8 mouse cellular contexts compared by ENCODE assay signal in genomic region chr14:51082599-51083581, GRCm38 (mm10). TPM values are rescaled to one million over a fixed set of nuclear protein-coding genes. Genes with fewer than 3 reads are reported as not detected.
DNase-seq lines count a peak whose midpoint lies in the region; ATAC-seq lines count a peak whose summit lies in the region.

No protein-coding gene starts in this region.

- peak overlapping the region; percentile 53 for H3K4me3 ChIP-seq in intestine, embryonic 15.5 days (replicated peaks)
- peak overlapping the region; percentile 48 for H3K4me3 ChIP-seq in midbrain, embryonic 15.5 days
- peak overlapping the region; percentile 64 for H3K4me3 ChIP-seq in stomach, embryonic 16.5 days (replicated peaks; ENCODE audit: low read length)

- 0 out of 2 replicates have a peak overlapping the region, but pooled peaks have one; percentile 22 for H3K27ac ChIP-seq in intestine, embryonic 15.5 days
- no peak overlapping the region for H3K27ac ChIP-seq in midbrain, embryonic 15.5 days
- H3K27ac ChIP-seq in stomach, embryonic 16.5 days (ENCODE audit: low read length), result no peak overlapping the region

- ATAC-seq in intestine, embryonic 15.5 days, result peak; percentile 55
- ATAC-seq in midbrain, embryonic 15.5 days (replicated peaks), result peak; percentile 77
- peak; percentile 50; the same call in 1 of the 2 replicates for ATAC-seq in stomach, embryonic 16.5 days (ENCODE audit: insufficient read depth, low FRiP score)

- no peaks in the 10 kb centered on the region for H3K9me3 ChIP-seq in intestine, embryonic 15.5 days
- H3K9me3 ChIP-seq in midbrain, embryonic 15.5 days, result no peaks in the 10 kb centered on the region
- no peaks in the 10 kb centered on the region for H3K9me3 ChIP-seq in stomach, embryonic 16.5 days (replicated peaks; ENCODE audit: control insufficient read depth, low read length)

- DNase-seq in urinary bladder, adult 2 months (ENCODE audit: low spot score), result peak; percentile 52
- no peak for DNase-seq in urinary bladder, postnatal 4 days (ENCODE audit: low spot score in 2 of 2)
- DNase-seq in cerebellum, adult 9-11 months, result peak; percentile 59
- DNase-seq in gastrocnemius, postnatal 25 days, result peak; percentile 19
- DNase-seq in liver, result peak; percentile 79

- H3K4me2 ChIP-seq in intestine, embryonic 15.5 days (replicated peaks), result peak overlapping the region; percentile 85
- H3K4me2 ChIP-seq in midbrain, embryonic 15.5 days, result peak overlapping the region; percentile 80
- peak overlapping the region; percentile 83 for H3K4me2 ChIP-seq in stomach, embryonic 16.5 days (ENCODE audit: low read depth, low read length)

- H3K36me3 ChIP-seq in intestine, embryonic 15.5 days, result no peaks in the 10 kb centered on the region
- no peaks in the 10 kb centered on the region for H3K36me3 ChIP-seq in midbrain, embryonic 15.5 days (replicated peaks)
- no peaks in the 10 kb centered on the region for H3K36me3 ChIP-seq in stomach, embryonic 16.5 days (ENCODE audit: control insufficient read depth, insufficient read depth, low read length)

- H3K4me1 ChIP-seq in intestine, embryonic 15.5 days (replicated peaks), result 0 out of 2 replicates have a peak, but pooled peaks cover 3% of the 10 kb centered on the region
- peaks cover 14% of the 10 kb centered on the region for H3K4me1 ChIP-seq in midbrain, embryonic 15.5 days
- H3K4me1 ChIP-seq in stomach, embryonic 16.5 days (ENCODE audit: control insufficient read depth, insufficient read depth, low read length), result peaks cover 9% of the 10 kb centered on the region

- H3K27me3 ChIP-seq in intestine, embryonic 15.5 days (replicated peaks), result no peaks in the 10 kb centered on the region
- H3K27me3 ChIP-seq in midbrain, embryonic 15.5 days (replicated peaks), result peaks cover 20% of the 10 kb centered on the region
- no peaks in the 10 kb centered on the region; the same call in 1 of the 2 replicates for H3K27me3 ChIP-seq in stomach, embryonic 16.5 days (ENCODE audit: control insufficient read depth, insufficient read depth, low read length)

- H3K9ac ChIP-seq in intestine, embryonic 15.5 days, result peak overlapping the region; percentile 52
- H3K9ac ChIP-seq in midbrain, embryonic 15.5 days, result peak overlapping the region; percentile 47
- H3K9ac ChIP-seq in stomach, embryonic 16.5 days (ENCODE audit: low read length), result peak overlapping the region; percentile 76

- WGBS in intestine, embryonic 15.5 days, result 3% methylated on average over 40 of the region's 40 CpGs
- WGBS in midbrain, embryonic 15.5 days, result 3% methylated on average over 38 of the region's 40 CpGs
- 3% methylated on average over 40 of the region's 40 CpGs for WGBS in stomach, embryonic 16.5 days

RNA-seq across cellular contexts. Expression of gene Rnase4, which starts 8.0 kb away (rescaled TPM):
- polyA plus RNA-seq in urinary bladder, adult 2 months (2012; rRNA removed), result 373 and 403 TPM in 2 replicates
- 10 to 100 TPM; 30.5 to 40.6 TPM for total RNA-seq in gastrocnemius, postnatal 25 days (2021)
- 209 and 240 TPM in 2 replicates for polyA plus RNA-seq in intestine, embryonic 15.5 days (2015; fragmentation: Nextera tagmentation; extraction: Ambion mirVana)
- 13.9 and 15.6 TPM in 2 replicates for polyA plus RNA-seq in midbrain, embryonic 15.5 days (2015; fragmentation: Nextera tagmentation; extraction: Ambion mirVana)
- polyA plus RNA-seq in stomach, embryonic 16.5 days (2015; fragmentation: Nextera tagmentation; extraction: Ambion mirVana), result 151 and 166 TPM in 2 replicates

RNA-seq across cellular contexts. Expression of gene Ang, which starts 8.1 kb away (rescaled TPM):
- 60.1 and 64.0 TPM in 2 replicates for polyA plus RNA-seq in urinary bladder, adult 2 months (2012; rRNA removed)
- 1 to 10 TPM; 1.6 to 4.2 TPM for total RNA-seq in gastrocnemius, postnatal 25 days (2021)
- polyA plus RNA-seq in intestine, embryonic 15.5 days (2015; fragmentation: Nextera tagmentation; extraction: Ambion mirVana), result 51.6 and 73.0 TPM in 2 replicates
- 4.5 and 4.8 TPM in 2 replicates for polyA plus RNA-seq in midbrain, embryonic 15.5 days (2015; fragmentation: Nextera tagmentation; extraction: Ambion mirVana)
- 39.4 and 41.6 TPM in 2 replicates for polyA plus RNA-seq in stomach, embryonic 16.5 days (2015; fragmentation: Nextera tagmentation; extraction: Ambion mirVana)

RNA-seq across cellular contexts. Expression of gene Olfr750, which starts 8.7 kb away (rescaled TPM):
- 0.06 TPM in 1 of 2 replicates, not detected in the other for polyA plus RNA-seq in urinary bladder, adult 2 months (2012; rRNA removed)
- not detected for total RNA-seq in gastrocnemius, postnatal 25 days (2021)
- not detected in 2 replicates for polyA plus RNA-seq in intestine, embryonic 15.5 days (2015; fragmentation: Nextera tagmentation; extraction: Ambion mirVana)
- polyA plus RNA-seq in midbrain, embryonic 15.5 days (2015; fragmentation: Nextera tagmentation; extraction: Ambion mirVana), result 0.08 and 0.09 TPM in 2 replicates
- not detected in 2 replicates for polyA plus RNA-seq in stomach, embryonic 16.5 days (2015; fragmentation: Nextera tagmentation; extraction: Ambion mirVana)

RNA-seq across cellular contexts. Expression of gene Rnase12, which starts 25.4 kb away (rescaled TPM):
- polyA plus RNA-seq in urinary bladder, adult 2 months (2012; rRNA removed), result 0.32 TPM in 1 of 2 replicates, not detected in the other
- total RNA-seq in gastrocnemius, postnatal 25 days (2021), result not detected
- 0.48 and 0.68 TPM in 2 replicates for polyA plus RNA-seq in intestine, embryonic 15.5 days (2015; fragmentation: Nextera tagmentation; extraction: Ambion mirVana)
- not detected in 2 replicates for polyA plus RNA-seq in midbrain, embryonic 15.5 days (2015; fragmentation: Nextera tagmentation; extraction: Ambion mirVana)
- polyA plus RNA-seq in stomach, embryonic 16.5 days (2015; fragmentation: Nextera tagmentation; extraction: Ambion mirVana), result 0.45 TPM in 1 of 2 replicates, not detected in the other

RNA-seq across cellular contexts. Expression of gene Eddm3b, which starts 31.3 kb away (rescaled TPM):
- 0.04 and 0.06 TPM in 2 replicates for polyA plus RNA-seq in urinary bladder, adult 2 months (2012; rRNA removed)
- not detected for total RNA-seq in gastrocnemius, postnatal 25 days (2021)
- polyA plus RNA-seq in intestine, embryonic 15.5 days (2015; fragmentation: Nextera tagmentation; extraction: Ambion mirVana), result not detected in 2 replicates
- not detected in 2 replicates for polyA plus RNA-seq in midbrain, embryonic 15.5 days (2015; fragmentation: Nextera tagmentation; extraction: Ambion mirVana)
- polyA plus RNA-seq in stomach, embryonic 16.5 days (2015; fragmentation: Nextera tagmentation; extraction: Ambion mirVana), result not detected in 2 replicates

Comparison
In these comparisons a context has a peak if more than half of its experiments do, and no peak if none do; other contexts are left out.
1. DNase-seq: peak in urinary bladder, adult 2 months (single experiment), cerebellum, adult 9-11 months (single experiment), gastrocnemius, postnatal 25 days (single experiment) and liver (single experiment); none in urinary bladder, postnatal 4 days (0 of 2).
2. Peak in every context shown above with its lines, with median percentiles within 50 percentile points of each other: ATAC-seq, H3K4me2 ChIP-seq, H3K4me3 ChIP-seq and H3K9ac ChIP-seq.